Mouse (Mus musculus) heart, embryonic 11.5 days (tissue): Measurements from ENCODE around the gene Hmcn2. TPM values are rescaled to one million over a fixed set of nuclear protein-coding genes. Genes with fewer than 3 reads are reported as not detected.
A peak's percentile ranks its signal among the peaks of the same experiment; 100 is the strongest.

ENCODE experiments used
- ATAC-seq: fragments of 200-750 bp; cut with Nextera tagmentation; replicated peaks from 2 replicates; pipeline ENCODE4 v1.8.0; 2017; ENCODE audit warnings: moderate library complexity; ENCODE audit not compliant: insufficient number of reproducible peaks, low FRiP score, low TSS enrichment
- H3K27ac ChIP-seq: fragments of 300-500 bp; sonication (generic); 2 replicates; pipeline ENCODE4 v1.5.1; 2014; ENCODE audit warnings: mild to moderate bottlenecking, low read depth, low read length
- H3K27me3 ChIP-seq: fragments of 300-500 bp; sonication (generic); 2 replicates; pipeline ENCODE4 v1.6.1; 2014; ENCODE audit warnings: mild to moderate bottlenecking, low read length, mixed read lengths; ENCODE audit not compliant: control insufficient read depth, insufficient read depth
- H3K36me3 ChIP-seq: fragments of 300-500 bp; sonication (generic); 2 replicates; pipeline ENCODE4 v1.6.1; 2014; ENCODE audit warnings: mild to moderate bottlenecking, low read length, moderate library complexity, mixed read lengths; ENCODE audit not compliant: control insufficient read depth, insufficient read depth
- H3K4me1 ChIP-seq: fragments of 300-500 bp; sonication (generic); 2 replicates; pipeline ENCODE4 v1.6.1; 2014; ENCODE audit warnings: low read length; ENCODE audit not compliant: control insufficient read depth, insufficient read depth
- H3K4me2 ChIP-seq: fragments of 300-500 bp; sonication (generic); 2 replicates; pipeline ENCODE4 v1.6.1; 2014; ENCODE audit warnings: mild to moderate bottlenecking, moderate library complexity
- H3K4me3 ChIP-seq: fragments of 300-500 bp; sonication (generic); 2 replicates; pipeline ENCODE4 v1.5.1; 2014; ENCODE audit warnings: low read depth, low read length
- H3K9ac ChIP-seq: fragments of 300-500 bp; sonication (generic); 2 replicates; pipeline ENCODE4 v1.6.1; 2014; ENCODE audit warnings: mild to moderate bottlenecking, low read depth, low read length, moderate library complexity
- H3K9me3 ChIP-seq: fragments of 300-500 bp; sonication (generic); replicated peaks from 2 replicates; pipeline ENCODE4 v1.6.1; 2016; ENCODE audit warnings: low read length; ENCODE audit not compliant: control insufficient read depth
- WGBS: fragments of 180-500 bp; shearing (Covaris S2); extraction: QIAGEN DNeasy Blood & Tissue Kit; methylation state at CpG from one replicate; pipeline ENCODE4 v1.1.7; 2014; ENCODE audit not compliant: insufficient replicate concordance; 5-methylcytosine and 5-hydroxymethylcytosine counted together
- polyA plus RNA-seq: library from polyadenylated mRNA; unstranded; fragments of >200 nt; fragmentation: Nextera tagmentation; extraction: Ambion mirVana; gene quantifications from 2 replicates; pipeline ENCODE4 v1.2.1, GENCODE M21; 2014

Gene Hmcn2
- polyA plus RNA-seq, 1 experiment from 2014 or later, result 0.27 TPM

GRCm38 (mm10) chr2:31309549-31309948, 4.7 kb upstream of the Hmcn2 start:
- WGBS, result 64% methylated on average over 15 of the region's 15 CpGs
- H3K4me2 ChIP-seq, result no peak overlapping the region
- H3K4me1 ChIP-seq, result peaks cover 3% of the 10 kb centered on the region; the same call in 1 of the 2 replicates
- H3K27me3 ChIP-seq, result peaks cover 30% of the 10 kb centered on the region
- H3K36me3 ChIP-seq, result no peaks in the 10 kb centered on the region
- no peak overlapping the region for H3K4me3 ChIP-seq
- H3K9me3 ChIP-seq, result no peaks in the 10 kb centered on the region
- H3K9ac ChIP-seq, result no peak overlapping the region
- no peak overlapping the region for H3K27ac ChIP-seq
- no peak for ATAC-seq

GRCm38 (mm10) chr2:31318162-31318561, 3.9 kb downstream of the Hmcn2 start:
- peak overlapping the region; percentile 35; the same call in 1 of the 2 replicates for H3K27ac ChIP-seq
- H3K4me2 ChIP-seq, result no peak overlapping the region
- H3K36me3 ChIP-seq, result no peaks in the 10 kb centered on the region
- ATAC-seq, result no peak
- H3K4me1 ChIP-seq, result peaks cover 5% of the 10 kb centered on the region; the same call in 1 of the 2 replicates
- no peak overlapping the region for H3K9ac ChIP-seq
- H3K9me3 ChIP-seq, result no peaks in the 10 kb centered on the region
- H3K27me3 ChIP-seq, result peaks cover 47% of the 10 kb centered on the region
- no peak overlapping the region for H3K4me3 ChIP-seq
- WGBS, result 21% methylated on average over 2 of the region's 2 CpGs

- Histone ChIP-seq H3K4me3 (no peak overlapping the region), H3K27me3 (peaks cover 37% of the 10 kb centered on the region), H3K9ac (no peak overlapping the region), H3K4me2 (no peak overlapping the region), H3K27ac (no peak overlapping the region), H3K36me3 (no peaks in the 10 kb centered on the region), H3K4me1 (peaks cover 10% of the 10 kb centered on the region; the same call in 1 of the 2 replicates), H3K9me3 (no peaks in the 10 kb centered on the region)
- 65% methylated on average over 2 of the region's 2 CpGs for WGBS
- ATAC-seq, result no peak
Measured at GRCm38 (mm10) chr2:31319200-31319599, 5.0 kb downstream of the Hmcn2 start.

- no peak overlapping the region for H3K4me3 ChIP-seq
- H3K9ac ChIP-seq, result no peak overlapping the region
- no peaks in the 10 kb centered on the region for H3K9me3 ChIP-seq
- no peak overlapping the region for H3K4me2 ChIP-seq
- H3K4me1 ChIP-seq, result 0 out of 2 replicates have a peak, but pooled peaks cover 9% of the 10 kb centered on the region
- H3K27ac ChIP-seq, result no peak overlapping the region
- H3K36me3 ChIP-seq, result no peaks in the 10 kb centered on the region
- no peak for ATAC-seq
- 69% methylated on average over 10 of the region's 10 CpGs for WGBS
- no peaks in the 10 kb centered on the region for H3K27me3 ChIP-seq
Measured at GRCm38 (mm10) chr2:31327186-31327585, 13.0 kb downstream of the Hmcn2 start.

- no peak overlapping the region for H3K27ac ChIP-seq
- H3K4me3 ChIP-seq, result no peak overlapping the region
- no peak overlapping the region for H3K4me2 ChIP-seq
- no peak overlapping the region for H3K9ac ChIP-seq
- H3K9me3 ChIP-seq, result no peaks in the 10 kb centered on the region
- H3K4me1 ChIP-seq, result peaks cover 34% of the 10 kb centered on the region
- ATAC-seq, result no peak
- H3K27me3 ChIP-seq, result peaks cover 6% of the 10 kb centered on the region; the same call in 1 of the 2 replicates
- no peaks in the 10 kb centered on the region for H3K36me3 ChIP-seq
- WGBS, result 37% methylated on average over 12 of the region's 12 CpGs
Measured at GRCm38 (mm10) chr2:31337706-31338330, 23.6 kb downstream of the Hmcn2 start.

- H3K4me3 ChIP-seq, result no peak overlapping the region
- H3K27me3 ChIP-seq, result peaks cover 6% of the 10 kb centered on the region
- no peak overlapping the region for H3K27ac ChIP-seq
- H3K9ac ChIP-seq, result no peak overlapping the region
- ATAC-seq, result no peak
- no peak overlapping the region for H3K4me2 ChIP-seq
- 42% methylated on average over 9 of the region's 9 CpGs for WGBS
- no peaks in the 10 kb centered on the region for H3K36me3 ChIP-seq
- H3K9me3 ChIP-seq, result no peaks in the 10 kb centered on the region
- peaks cover 33% of the 10 kb centered on the region for H3K4me1 ChIP-seq
Measured at GRCm38 (mm10) chr2:31339826-31340225, 25.6 kb downstream of the Hmcn2 start.

GRCm38 (mm10) chr2:31341726-31342535, 27.7 kb downstream of the Hmcn2 start:
- 24% methylated on average over 8 of the region's 8 CpGs for WGBS

GRCm38 (mm10) chr2:31346096-31346495, 31.9 kb downstream of the Hmcn2 start:
- Histone ChIP-seq H3K27me3 (peaks cover 20% of the 10 kb centered on the region), H3K9ac (no peak overlapping the region), H3K4me3 (no peak overlapping the region), H3K36me3 (no peaks in the 10 kb centered on the region), H3K4me2 (no peak overlapping the region), H3K27ac (no peak overlapping the region), H3K4me1 (peaks cover 16% of the 10 kb centered on the region; the same call in 1 of the 2 replicates), H3K9me3 (no peaks in the 10 kb centered on the region)
- WGBS, result 20% methylated on average over 12 of the region's 12 CpGs
- ATAC-seq, result no peak

More at GRCm38 (mm10) chr2:31341726-31342535, 27.7 kb downstream of the Hmcn2 start:
- Histone ChIP-seq H3K4me2 (no peak overlapping the region), H3K9me3 (no peaks in the 10 kb centered on the region), H3K27ac (peak overlapping the region; percentile 30), H3K36me3 (no peaks in the 10 kb centered on the region), H3K27me3 (peaks cover 8% of the 10 kb centered on the region), H3K4me3 (no peak overlapping the region), H3K4me1 (peaks cover 33% of the 10 kb centered on the region), H3K9ac (no peak overlapping the region)
- peak; percentile 66 for ATAC-seq
